Mouse (Mus musculus): ENCODE results near the gene Rnf2.

DNA sequence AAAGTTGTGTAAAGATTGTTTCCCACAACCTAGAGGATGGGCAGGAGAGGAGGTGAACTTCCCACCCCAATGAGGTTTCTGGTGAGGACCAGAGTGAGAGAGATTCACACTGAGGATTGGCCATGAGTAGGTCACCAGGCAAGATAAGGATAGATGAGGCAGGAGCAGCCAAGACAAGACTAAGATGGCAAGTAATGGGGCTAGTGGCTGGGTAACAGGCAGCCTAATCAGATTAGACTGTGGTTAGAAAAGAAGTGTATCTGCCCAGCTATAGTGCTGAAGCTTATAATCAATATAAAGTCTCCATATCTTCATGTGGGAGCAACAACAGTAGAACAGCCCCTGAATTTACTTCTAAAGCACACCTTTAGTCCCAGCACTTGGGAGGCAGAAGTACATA is 6.9 kb downstream of the Rnf2 start:
- TF ChIP-seq CTCF (IDR thresholded peaks at IDR 0.05; ENCODE audit: extremely low read depth, insufficient read depth, low read length) (no peak), POLR2A (IDR thresholded peaks at IDR 0.05; ENCODE audit: extremely low read depth, insufficient read depth, low read length) (no peak)
